Mouse (Mus musculus) thymus, adult 2 months (tissue): Measurements from ENCODE around the gene 2410004B18Rik.

Source experiments
- CTCF ChIP-seq: fragments of 200-500 bp; IDR thresholded peaks from 2 replicates; pipeline ENCODE4 v1.5.1; 2012; ENCODE audit warnings: mild to moderate bottlenecking, control low read depth, low read length, moderate library complexity, borderline replicate concordance; ENCODE audit not compliant: control insufficient read depth, poor library complexity, insufficient read depth; ENCODE audit errors: extremely low read depth
- POLR2A ChIP-seq: fragments of 200-500 bp; IDR thresholded peaks from 2 replicates; pipeline ENCODE4 v1.6.1; 2012; ENCODE audit warnings: mild to moderate bottlenecking, low read length, control low read depth, moderate library complexity; ENCODE audit not compliant: control insufficient read depth, poor library complexity, insufficient read depth; ENCODE audit errors: extremely low read depth

GRCm38 (mm10) chr3:145938405-145939349 is 863 bp downstream of the 2410004B18Rik start:
- TF ChIP-seq CTCF: no peak
- TF ChIP-seq POLR2A: no peak
